Mouse (Mus musculus) cerebellum, adult 2 months (tissue): ENCODE measurements at regions not wholly inside any gene's neighbourhood (a gene's known extent, or its start where the extent isn't known, plus 50 kb on each side); places are given as distances from the start of the nearest gene placed in this dataset.
A peak's percentile ranks its signal among the peaks of the same experiment; 100 is the strongest.

Experiments used
- DNase-seq, 2 experiments: peaks; one replicate each; pipeline ENCODE4 v3.0.0; 2021
- H3K27ac ChIP-seq: fragments of 200-500 bp; 2 replicates; pipeline ENCODE4 v1.5.1; 2012; ENCODE audit warnings: low read length, control low read depth, inconsistent platforms; ENCODE audit not compliant: insufficient read depth
- H3K27me3 ChIP-seq: fragments of 200-500 bp; 2 replicates; pipeline ENCODE4 v1.6.1; 2012; ENCODE audit warnings: inconsistent platforms, mild to moderate bottlenecking, low read length, moderate library complexity; ENCODE audit not compliant: control insufficient read depth, insufficient read depth
- H3K4me1 ChIP-seq: fragments of 200-500 bp; 2 replicates; pipeline ENCODE4 v1.6.1; 2011; ENCODE audit warnings: low read length; ENCODE audit not compliant: control insufficient read depth, insufficient read depth
- H3K4me3 ChIP-seq: fragments of 200-500 bp; replicated peaks from 2 replicates; pipeline ENCODE3; 2011; ENCODE audit warnings: mild to moderate bottlenecking, low read depth, low read length, control low read depth; ENCODE audit not compliant: insufficient read depth
- CTCF ChIP-seq: fragments of 200-500 bp; IDR thresholded peaks from 2 replicates; pipeline ENCODE4 v1.5.1; 2011; ENCODE audit warnings: low read depth, mild to moderate bottlenecking, control low read depth, low read length, moderate library complexity, borderline replicate concordance; ENCODE audit not compliant: insufficient read depth
- POLR2A ChIP-seq: fragments of 200-500 bp; IDR thresholded peaks from 2 replicates; pipeline ENCODE4 v1.6.1; 2011; ENCODE audit warnings: low read length, control low read depth, borderline replicate concordance; ENCODE audit not compliant: insufficient read depth
- WGBS: fragments of 180-500 bp; shearing (Covaris S2); methylation state at CpG from one replicate; pipeline ENCODE4 v1.1.7; 2018; 5-methylcytosine and 5-hydroxymethylcytosine counted together

DNA sequence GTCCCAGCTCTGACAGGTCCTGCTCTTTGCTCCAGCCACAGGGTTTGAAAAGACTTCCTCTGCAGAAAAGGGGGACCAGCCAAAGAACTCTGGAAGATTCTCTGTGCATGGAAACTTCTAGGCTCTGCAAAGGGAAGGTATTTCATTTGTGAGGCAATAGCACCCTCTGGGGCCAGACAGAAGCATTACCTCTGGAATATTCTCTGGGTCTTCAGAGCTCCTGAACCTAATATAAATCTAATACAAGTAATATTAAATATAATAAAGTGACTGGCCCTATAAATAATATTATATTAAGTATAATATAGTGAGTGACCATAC, 109.4 kb upstream of the Gm14444 start:
- TF ChIP-seq POLR2A, result no peak
- peak; percentile 41; the same call in 1 of the 2 replicates for TF ChIP-seq CTCF
- DNase-seq, result peak; percentile 16 to 38
- Histone ChIP-seq H3K4me1 (no peaks in the 10 kb centered on the region), H3K4me3 (no peak overlapping the region), H3K27ac (no peak overlapping the region), H3K27me3 (no peaks in the 10 kb centered on the region)

DNA sequence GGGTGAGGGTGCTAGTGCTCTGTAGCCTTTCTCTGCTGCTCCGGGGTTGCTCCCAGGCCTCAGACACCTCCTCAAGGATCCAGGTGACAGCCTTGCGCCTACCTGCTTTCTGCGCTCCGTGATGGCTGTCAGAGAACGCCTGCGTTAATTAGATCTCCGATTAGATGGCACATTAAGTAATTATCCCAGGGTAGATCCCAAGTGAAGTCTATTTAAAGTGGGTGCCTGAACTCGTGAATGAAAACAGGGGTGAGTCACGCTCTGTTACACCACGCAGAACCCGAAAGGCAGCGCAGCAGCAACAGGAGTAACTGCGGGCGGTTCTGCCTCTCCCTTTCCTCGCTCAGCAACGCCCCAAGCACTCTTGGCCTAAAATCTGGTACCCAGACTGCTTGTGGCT, 108.2 kb upstream of the Gm14444 start:
- WGBS, result 82% methylated on average over 16 of the region's 16 CpGs
- Histone ChIP-seq H3K4me3 (no peak overlapping the region), H3K4me1 (no peaks in the 10 kb centered on the region), H3K27me3 (no peaks in the 10 kb centered on the region), H3K27ac (no peak overlapping the region)
- no peak for TF ChIP-seq POLR2A
- no peak for TF ChIP-seq CTCF
- DNase-seq, result no peak

DNA sequence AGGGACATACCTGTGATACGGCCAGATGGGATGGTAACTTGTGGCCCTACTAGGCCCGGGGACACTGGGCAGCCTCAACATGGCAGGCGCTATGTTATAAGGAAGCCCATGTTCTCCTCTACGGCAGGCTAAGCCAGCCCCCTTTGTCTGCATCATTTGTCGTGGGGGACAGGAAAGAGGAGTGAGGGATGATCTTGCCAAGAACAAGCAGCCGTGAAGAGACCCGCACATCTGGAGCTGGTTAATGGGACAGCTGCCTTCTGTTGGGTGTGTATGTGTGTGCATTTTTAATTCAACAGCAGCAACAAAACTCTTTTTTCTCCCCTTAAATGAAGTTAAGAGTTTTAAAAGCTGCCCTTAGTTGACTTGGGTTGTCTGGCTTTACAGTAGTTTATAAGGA, 106.4 kb upstream of the Gm14444 start:
- no peak for DNase-seq
- H3K27me3 ChIP-seq, result no peaks in the 10 kb centered on the region

GRCm38 (mm10) chr2:174905865-174906639, 104.0 kb upstream of the Gm14444 start:
- 39% methylated on average over 6 of the region's 6 CpGs for WGBS
- Histone ChIP-seq H3K4me1 (no peaks in the 10 kb centered on the region), H3K27me3 (no peaks in the 10 kb centered on the region), H3K4me3 (no peak overlapping the region), H3K27ac (no peak overlapping the region)
- peak in 1 of 2 experiments; percentile 11 for DNase-seq
- TF ChIP-seq POLR2A, result no peak
- peak; percentile 20; the same call in 1 of the 2 replicates for TF ChIP-seq CTCF

More for the DNA sequence above, 106.4 kb upstream of the Gm14444 start:
- no peaks in the 10 kb centered on the region for H3K4me1 ChIP-seq
- WGBS, result 70% methylated on average over 7 of the region's 7 CpGs
- TF ChIP-seq POLR2A (no peak), CTCF (no peak)
- H3K27ac ChIP-seq, result no peak overlapping the region
- no peak overlapping the region for H3K4me3 ChIP-seq

- Histone ChIP-seq H3K4me3 (peak overlapping the region; percentile 26), H3K27ac (no peak overlapping the region), H3K27me3 (no peaks in the 10 kb centered on the region), H3K4me1 (no peaks in the 10 kb centered on the region)
- TF ChIP-seq CTCF (no peak), POLR2A (no peak)
- peak; percentile 16 to 20 for DNase-seq
- 14% methylated on average over 10 of the region's 10 CpGs for WGBS
These were observed 92.7 kb upstream of the Gm14444 start for GRCm38 (mm10) chr2:174917146-174917905.

- Histone ChIP-seq H3K27ac (no peak overlapping the region), H3K27me3 (no peaks in the 10 kb centered on the region), H3K4me3 (no peak overlapping the region), H3K4me1 (no peaks in the 10 kb centered on the region)
- DNase-seq, result no peak
- 6% methylated on average over 5 of the region's 5 CpGs for WGBS
- TF ChIP-seq CTCF (no peak), POLR2A (no peak)
These were observed 92.1 kb upstream of the Gm14444 start for GRCm38 (mm10) chr2:174917975-174918374.

DNA sequence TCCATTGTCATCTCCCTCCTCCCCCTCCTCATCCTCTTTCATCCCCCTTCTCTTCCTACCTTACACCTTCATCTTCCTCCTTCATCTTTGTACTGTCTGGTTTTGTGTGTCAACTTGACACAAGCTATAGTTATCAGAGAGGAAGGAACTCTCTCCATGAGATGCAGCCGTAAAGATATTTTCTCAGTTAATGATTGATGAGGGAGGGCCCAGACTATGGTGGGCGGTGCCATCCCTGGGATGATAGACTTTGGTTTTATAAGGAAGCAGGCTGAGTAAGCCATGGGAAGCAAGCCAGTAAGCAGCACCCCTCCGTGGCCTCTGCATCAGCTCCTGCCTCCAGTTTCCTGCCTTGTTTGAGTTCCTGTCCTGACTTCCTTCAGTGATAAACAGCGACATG, 87.8 kb upstream of the Gm14444 start:
- WGBS, result 75% methylated on average over 4 of the region's 4 CpGs
- TF ChIP-seq CTCF (no peak), POLR2A (no peak)
- no peak overlapping the region for H3K27ac ChIP-seq
- H3K27me3 ChIP-seq, result no peaks in the 10 kb centered on the region
- DNase-seq, result no peak
- H3K4me3 ChIP-seq, result no peak overlapping the region
- H3K4me1 ChIP-seq, result no peaks in the 10 kb centered on the region

- H3K27me3 ChIP-seq, result no peaks in the 10 kb centered on the region
- H3K27ac ChIP-seq, result no peak overlapping the region
- H3K4me3 ChIP-seq, result no peak overlapping the region
- no peaks in the 10 kb centered on the region for H3K4me1 ChIP-seq
- 62% methylated on average over 2 of the region's 2 CpGs for WGBS
- no peak for TF ChIP-seq CTCF
- no peak for TF ChIP-seq POLR2A
- DNase-seq, result no peak
These were observed 80.3 kb upstream of the Gm14444 start for GRCm38 (mm10) chr2:174929718-174930117.
